Mouse (Mus musculus) intestine, embryonic 16.5 days (tissue): Measurements from ENCODE around the gene Uhrf1bp1. TPM values are rescaled to one million over a fixed set of nuclear protein-coding genes. Genes with fewer than 3 reads are reported as not detected.

Experiments used
- polyA plus RNA-seq: library from polyadenylated mRNA; unstranded; fragments of >200 nt; fragmentation: Nextera tagmentation; extraction: Ambion mirVana; gene quantifications from 2 replicates; pipeline ENCODE4 v1.2.1, GENCODE M21; 2015

Gene Uhrf1bp1
- polyA plus RNA-seq, 1 experiment from 2014 or later = 2.3 TPM

Other genes with a start within 250 kb of the Uhrf1bp1 start
- gene Nudt3, start 232.9 kb upstream of the Uhrf1bp1 start, polyA plus RNA-seq = 56.6 and 57.4 TPM in 2 replicates
- not detected in 2 replicates for gene RPS10-NUDT3, start 221.2 kb upstream of the Uhrf1bp1 start, polyA plus RNA-seq
- gene Rps10, start 219.8 kb upstream of the Uhrf1bp1 start, polyA plus RNA-seq = 853 and 934 TPM in 2 replicates
- gene Pacsin1, start 200.9 kb upstream of the Uhrf1bp1 start, polyA plus RNA-seq = 2.1 and 2.7 TPM in 2 replicates
- gene Spdef, start 127.5 kb upstream of the Uhrf1bp1 start, polyA plus RNA-seq = 20.0 and 21.9 TPM in 2 replicates
- gene D17Wsu92e, start 35.8 kb upstream of the Uhrf1bp1 start, polyA plus RNA-seq = 14.7 and 20.8 TPM in 2 replicates
- 218 and 242 TPM in 2 replicates for gene Snrpc, start 18.3 kb upstream of the Uhrf1bp1 start, polyA plus RNA-seq
- gene Anks1, start 52.9 kb downstream of the Uhrf1bp1 start, polyA plus RNA-seq = 10.0 and 11.4 TPM in 2 replicates
- 41.5 and 51.6 TPM in 2 replicates for gene Taf11, start 53.4 kb downstream of the Uhrf1bp1 start, polyA plus RNA-seq
- gene Tcp11, start 224.2 kb downstream of the Uhrf1bp1 start, polyA plus RNA-seq = 1.6 TPM in 2 replicates